Mouse (Mus musculus) liver, adult 2 months (tissue): ENCODE data around the gene Zeb2.

ENCODE experiments used
- CTCF ChIP-seq: fragments of 200-500 bp; IDR thresholded peaks from 2 replicates; pipeline ENCODE4 v1.5.1; 2011; ENCODE audit warnings: low read depth, low read length, control low read depth
- POLR2A ChIP-seq: fragments of 200-500 bp; IDR thresholded peaks from 2 replicates; pipeline ENCODE4 v1.6.1; 2011; ENCODE audit warnings: low read length, control low read depth; ENCODE audit not compliant: insufficient read depth; ENCODE audit errors: extremely low read depth

GRCm38 (mm10) chr2:44970087-44970646, 147.0 kb downstream of the Zeb2 start:
- TF ChIP-seq POLR2A, result no peak
- TF ChIP-seq CTCF, result no peak
